Mouse (Mus musculus) kidney, adult 2 months (tissue): ENCODE data around the gene Actr1a. TPM values are rescaled to one million over a fixed set of nuclear protein-coding genes. Genes with fewer than 3 reads are reported as not detected.

Experiments
- DNase-seq: peaks from one replicate; pipeline ENCODE4 v3.0.0; 2021
- H3K27ac ChIP-seq: fragments of 200-500 bp; 2 replicates; pipeline ENCODE4 v1.5.1; 2012; ENCODE audit warnings: low read depth, low read length, control low read depth, inconsistent platforms; ENCODE audit not compliant: insufficient read depth
- H3K27me3 ChIP-seq: fragments of 200-500 bp; replicated peaks from 2 replicates; pipeline ENCODE4 v1.6.1; 2012; ENCODE audit warnings: mild to moderate bottlenecking, moderate library complexity, low read length, inconsistent platforms; ENCODE audit not compliant: control insufficient read depth, insufficient read depth
- H3K36me3 ChIP-seq: fragments of 200-500 bp; 2 replicates; pipeline ENCODE4 v1.6.1; 2012; ENCODE audit warnings: mild to moderate bottlenecking, moderate library complexity, low read length, inconsistent platforms; ENCODE audit not compliant: control insufficient read depth, insufficient read depth
- H3K4me1 ChIP-seq: fragments of 200-500 bp; 2 replicates; pipeline ENCODE4 v1.6.1; 2011; ENCODE audit warnings: low read length; ENCODE audit not compliant: control insufficient read depth, insufficient read depth
- H3K4me3 ChIP-seq: fragments of 200-500 bp; 2 replicates; pipeline ENCODE4 v1.5.1; 2011; ENCODE audit warnings: mild to moderate bottlenecking, low read depth, low read length, control low read depth; ENCODE audit not compliant: insufficient read depth
- CTCF ChIP-seq: fragments of 200-500 bp; conservative IDR thresholded peaks from 2 replicates; pipeline ENCODE4 v1.5.1; 2011; ENCODE audit warnings: low read depth, mild to moderate bottlenecking, control low read depth, low read length, moderate library complexity, mixed read lengths; ENCODE audit not compliant: insufficient read depth, insufficient read length
- POLR2A ChIP-seq: fragments of 200-500 bp; IDR thresholded peaks from one replicate; pipeline ENCODE4 v1.6.1; 2011; ENCODE audit warnings: low read depth, low read length, control low read depth
- WGBS: fragments of 180-500 bp; shearing (Covaris S2); methylation state at CpG from one replicate; pipeline ENCODE4 v1.1.7; 2018; 5-methylcytosine and 5-hydroxymethylcytosine counted together
- polyA plus RNA-seq: library from polyadenylated mRNA; depleted of rRNA; stranded (reverse); fragments of >200 nt; gene quantifications from 2 replicates; pipeline ENCODE4 v1.2.3, GENCODE M21; 2012

The Actr1a gene
- polyA plus RNA-seq, 1 experiment, result 80.4 TPM

- Histone ChIP-seq H3K4me1 (peaks cover 32% of the 10 kb centered on the region; the same call in 1 of the 2 replicates), H3K27ac (peak overlapping the region; percentile 65; the same call in 1 of the 2 replicates), H3K27me3 (no peaks in the 10 kb centered on the region), H3K4me3 (no peak overlapping the region), H3K36me3 (peaks cover 4% of the 10 kb centered on the region; the same call in 1 of the 2 replicates)
- DNase-seq, result peak; percentile 50
- TF ChIP-seq POLR2A, result no peak
- TF ChIP-seq CTCF, result no peak
- 40% methylated on average over 7 of the region's 7 CpGs for WGBS
Measured at GRCm38 (mm10) chr19:46399886-46400285, 4.3 kb upstream of the Actr1a start.

DNA sequence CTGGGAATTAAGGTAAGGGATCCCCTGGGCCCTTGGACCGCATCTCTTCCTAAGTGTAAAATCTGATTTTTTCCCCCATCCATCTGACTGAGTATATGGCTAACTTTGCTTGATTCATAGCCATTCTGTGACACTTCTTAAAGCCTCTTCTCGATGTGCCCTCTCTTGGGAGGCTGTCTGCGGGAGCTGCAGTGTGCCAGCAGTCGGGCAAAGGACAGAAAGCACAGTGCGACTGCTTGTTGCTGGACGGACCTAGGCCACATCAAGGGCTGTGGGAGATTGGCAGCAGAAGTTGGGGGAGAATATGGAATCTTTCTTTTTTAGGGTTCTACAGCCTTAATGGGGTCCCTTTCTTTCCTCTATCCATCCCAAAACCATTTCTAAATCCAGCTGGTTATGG, 3.8 kb upstream of the Actr1a start:
- TF ChIP-seq POLR2A, result no peak
- TF ChIP-seq CTCF, result no peak
- DNase-seq, result peak; percentile 63
- Histone ChIP-seq H3K4me1 (peaks cover 30% of the 10 kb centered on the region; the same call in 1 of the 2 replicates), H3K27ac (peak overlapping the region; percentile 26; the same call in 1 of the 2 replicates), H3K4me3 (no peak overlapping the region), H3K36me3 (peaks cover 4% of the 10 kb centered on the region; the same call in 1 of the 2 replicates), H3K27me3 (no peaks in the 10 kb centered on the region)
- WGBS, result 65% methylated on average over 6 of the region's 6 CpGs

DNA sequence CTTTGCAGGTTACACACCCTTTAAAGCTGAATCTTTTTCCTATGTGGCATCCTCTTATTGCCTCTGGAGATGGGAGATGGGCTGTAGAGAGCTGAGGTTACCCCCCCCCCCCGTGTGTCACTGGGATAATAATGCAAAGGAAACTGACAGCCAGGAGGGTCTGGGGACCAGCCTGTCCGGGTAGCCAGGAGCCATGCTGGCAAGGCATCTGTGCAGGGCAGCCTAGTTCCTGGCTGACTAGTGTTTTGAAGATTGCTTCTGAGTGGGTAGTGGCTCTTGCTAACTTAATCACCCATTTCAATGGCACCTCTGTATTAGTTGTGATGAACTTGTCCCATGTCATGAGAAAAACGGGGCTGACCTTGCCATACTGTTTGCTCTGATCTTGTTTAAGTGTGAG, 2.9 kb upstream of the Actr1a start:
- DNase-seq, result no peak
- Histone ChIP-seq H3K4me3 (peak overlapping the region; percentile 88), H3K36me3 (peaks cover 4% of the 10 kb centered on the region; the same call in 1 of the 2 replicates), H3K27ac (0 out of 2 replicates have a peak overlapping the region, but pooled peaks have one; percentile 10), H3K4me1 (peaks cover 28% of the 10 kb centered on the region; the same call in 1 of the 2 replicates), H3K27me3 (no peaks in the 10 kb centered on the region)
- WGBS, result 36% methylated on average over 3 of the region's 3 CpGs
- TF ChIP-seq POLR2A (no peak), CTCF (no peak)

- no peaks in the 10 kb centered on the region for H3K27me3 ChIP-seq
- DNase-seq, result peak; percentile 45
- 0 out of 2 replicates have a peak, but pooled peaks cover 1% of the 10 kb centered on the region for H3K36me3 ChIP-seq
- 3% methylated on average over 19 of the region's 19 CpGs for WGBS
- peak overlapping the region; percentile 88 for H3K4me3 ChIP-seq
- peak overlapping the region; percentile 70 for H3K27ac ChIP-seq
- TF ChIP-seq POLR2A (no peak), CTCF (no peak)
- H3K4me1 ChIP-seq, result peaks cover 24% of the 10 kb centered on the region; the same call in 1 of the 2 replicates
Measured at GRCm38 (mm10) chr19:46397436-46398001, 2.0 kb upstream of the Actr1a start.

- Histone ChIP-seq H3K36me3 (0 out of 2 replicates have a peak, but pooled peaks cover 1% of the 10 kb centered on the region), H3K27ac (peak within 1 kb of the TSS; percentile 70), H3K4me1 (peaks cover 24% of the 10 kb centered on the region; the same call in 1 of the 2 replicates), H3K27me3 (no peaks in the 10 kb centered on the region), H3K4me3 (peak within 1 kb of the TSS; percentile 88)
- peak; percentile 99 for DNase-seq
- WGBS, result 1% methylated on average over 57 of the region's 57 CpGs
- TF ChIP-seq POLR2A, result peak; percentile 91
- TF ChIP-seq CTCF, result peak; percentile 93
Measured at GRCm38 (mm10) chr19:46396686-46397435, 1.3 kb upstream of the Actr1a start, which contains the start of gene Sufu. Gene Sufu (plus strand): TSS chr19:46396896.

- Histone ChIP-seq H3K4me3 (no peak overlapping the region), H3K27me3 (no peaks in the 10 kb centered on the region), H3K4me1 (peaks cover 22% of the 10 kb centered on the region; the same call in 1 of the 2 replicates), H3K27ac (no peak overlapping the region), H3K36me3 (no peaks in the 10 kb centered on the region)
- no peak for TF ChIP-seq CTCF
- TF ChIP-seq POLR2A, result no peak
- DNase-seq, result no peak
- 12% methylated on average over 8 of the region's 8 CpGs for WGBS
Measured at GRCm38 (mm10) chr19:46396109-46396508, 561 bp upstream of the Actr1a start.

DNA sequence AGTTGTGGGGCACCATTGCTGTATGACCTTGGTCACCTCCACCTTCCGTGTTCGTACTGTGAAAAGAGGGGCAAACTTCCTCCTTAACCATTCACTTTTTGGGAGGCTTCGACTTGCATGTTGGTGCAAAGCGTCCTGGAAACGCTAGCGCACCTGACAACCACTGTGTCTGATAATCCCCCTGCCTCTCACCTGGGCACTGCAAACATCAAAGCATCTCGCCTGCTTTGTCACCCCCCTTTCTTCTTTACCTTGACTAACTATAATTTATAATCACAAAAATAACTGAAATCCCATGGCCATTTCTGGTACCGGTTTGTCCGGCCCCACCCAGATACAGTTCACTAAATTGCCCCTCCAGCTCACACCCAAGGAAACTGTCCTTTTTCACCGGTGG, 838 bp downstream of the Actr1a start:
- Histone ChIP-seq H3K4me3 (peak overlapping the region; percentile 59), H3K27ac (peak overlapping the region; percentile 17; the same call in 1 of the 2 replicates)
- WGBS, result 1% methylated on average over 10 of the region's 10 CpGs

More for the DNA sequence above, 838 bp downstream of the Actr1a start:
- no peak for TF ChIP-seq POLR2A
- no peak for TF ChIP-seq CTCF
- Histone ChIP-seq H3K4me1 (peaks cover 9% of the 10 kb centered on the region; the same call in 1 of the 2 replicates), H3K27me3 (no peaks in the 10 kb centered on the region), H3K36me3 (no peaks in the 10 kb centered on the region; the same call in 1 of the 2 replicates)
- DNase-seq, result no peak
